Mouse (Mus musculus) spleen, adult 10 weeks (tissue): ENCODE measurements around the gene Wfdc8. TPM values are rescaled to one million over a fixed set of nuclear protein-coding genes. Genes with fewer than 3 reads are reported as not detected.

Experiments
- polyA plus RNA-seq: library from polyadenylated mRNA; stranded (reverse); fragments of 350-450 nt; fragmentation: Illumina TruSeq; extraction: RNeasy Lipid Tissue Mini Kit (QIAGEN cat#74804); gene quantifications from one replicate; pipeline ENCODE4 v1.2.3, GENCODE M21; 2015; ENCODE audit warnings: low replicate concordance; ENCODE audit not compliant: insufficient read depth

Gene Wfdc8
- not detected for polyA plus RNA-seq

DNA sequence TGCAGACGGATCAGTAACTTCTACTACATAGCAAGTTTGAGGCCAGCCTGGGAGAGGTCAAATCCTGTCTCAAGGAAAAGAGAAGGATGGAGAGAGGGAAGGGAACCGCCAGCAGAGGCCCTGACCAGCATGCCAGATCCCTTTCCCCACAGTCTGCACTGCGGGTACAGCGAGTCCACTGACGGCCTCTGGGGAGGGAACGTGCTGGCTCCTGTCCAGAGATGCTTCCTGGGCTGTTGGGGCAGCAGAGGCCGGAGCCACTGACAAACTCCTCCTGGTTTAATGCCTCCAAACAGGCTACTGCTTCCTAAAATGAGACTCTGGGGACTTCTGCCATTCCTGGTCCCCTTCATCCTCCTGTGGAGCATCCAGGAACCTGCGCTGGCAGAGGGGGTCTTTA is at the start of gene Wfdc8, which contains the start of gene Wfdc6b:
TSS of gene Wfdc8 (minus strand) at position 156 of the 400 bp plus-strand sequence.
TSS of gene Wfdc6b (plus strand) at position 52 of the 400 bp plus-strand sequence.

DNA sequence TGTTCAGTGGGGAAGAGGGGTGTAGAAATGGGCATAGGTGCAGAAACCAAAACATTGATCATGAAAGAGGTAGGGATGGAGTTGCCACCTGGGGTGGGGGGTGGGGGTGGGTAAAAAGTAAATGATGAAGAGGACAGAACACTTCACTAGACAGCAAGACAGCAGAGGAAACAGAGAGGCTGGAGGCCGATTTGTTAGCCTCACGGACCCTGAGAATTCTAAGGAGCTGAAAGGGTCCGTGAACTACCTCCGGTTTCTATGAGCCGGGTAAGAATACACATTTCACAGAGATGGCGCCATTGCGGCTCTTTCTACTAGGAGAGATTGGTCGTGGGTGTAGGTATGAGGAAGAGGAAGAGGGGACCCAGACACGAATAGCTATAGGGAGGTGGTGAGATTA is 43.1 kb upstream of the Wfdc8 start, which contains the start of gene Wfdc9:
TSS of gene Wfdc9 (minus strand) at position 101 of the 400 bp plus-strand sequence.

DNA sequence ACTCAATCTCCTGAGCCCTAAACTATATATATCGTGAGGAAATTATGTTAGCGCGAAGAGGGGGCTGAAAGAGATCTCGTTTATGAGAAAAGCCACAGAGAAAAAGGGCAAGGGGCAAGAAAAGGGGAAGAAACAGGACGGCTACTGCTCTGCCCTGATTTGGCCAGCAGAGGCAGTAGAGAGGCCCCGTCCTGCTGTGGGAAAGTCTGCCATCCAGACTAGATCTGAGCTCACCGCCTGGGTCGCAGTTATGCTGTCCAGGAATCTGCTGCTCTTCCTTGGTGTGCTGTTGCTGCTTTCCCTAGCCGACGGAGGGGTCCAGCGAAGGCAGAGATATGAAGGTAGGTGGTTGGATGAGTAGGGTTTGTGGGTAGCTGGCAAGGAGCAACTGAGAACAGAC is 42.4 kb upstream of the Wfdc8 start, which contains the start of gene Wfdc10:
TSS of gene Wfdc10 (plus strand) at position 189 of the 400 bp plus-strand sequence.

GRCm38 (mm10) chr2:164638696-164639095 is 25.3 kb upstream of the Wfdc8 start, which contains the start of gene Wfdc16:
Gene Wfdc16, minus strand, starts transcription at chr2:164638796.

DNA sequence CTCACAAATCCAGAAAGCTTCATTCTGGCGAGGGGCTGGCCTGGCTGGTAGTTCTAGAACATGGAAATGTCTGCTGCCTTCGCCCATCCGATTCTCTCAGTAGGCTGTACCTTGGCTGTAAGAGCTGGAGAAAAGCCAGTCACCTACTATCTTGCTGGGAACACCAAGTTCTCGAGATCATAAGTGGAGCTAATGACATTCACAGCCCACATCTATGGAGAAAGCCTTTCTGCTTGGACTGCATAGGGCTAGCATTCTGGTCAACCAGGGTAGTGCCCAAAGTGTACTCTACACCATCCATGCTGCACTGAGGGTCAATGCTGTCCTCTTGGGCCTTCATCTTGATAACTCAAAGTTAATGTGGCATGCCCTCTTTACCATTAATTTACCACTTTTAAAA is 19.9 kb downstream of the Wfdc8 start, which contains the start of gene Eppin:
TSS of gene Eppin (minus strand) at position 101 of the 400 bp plus-strand sequence.

DNA sequence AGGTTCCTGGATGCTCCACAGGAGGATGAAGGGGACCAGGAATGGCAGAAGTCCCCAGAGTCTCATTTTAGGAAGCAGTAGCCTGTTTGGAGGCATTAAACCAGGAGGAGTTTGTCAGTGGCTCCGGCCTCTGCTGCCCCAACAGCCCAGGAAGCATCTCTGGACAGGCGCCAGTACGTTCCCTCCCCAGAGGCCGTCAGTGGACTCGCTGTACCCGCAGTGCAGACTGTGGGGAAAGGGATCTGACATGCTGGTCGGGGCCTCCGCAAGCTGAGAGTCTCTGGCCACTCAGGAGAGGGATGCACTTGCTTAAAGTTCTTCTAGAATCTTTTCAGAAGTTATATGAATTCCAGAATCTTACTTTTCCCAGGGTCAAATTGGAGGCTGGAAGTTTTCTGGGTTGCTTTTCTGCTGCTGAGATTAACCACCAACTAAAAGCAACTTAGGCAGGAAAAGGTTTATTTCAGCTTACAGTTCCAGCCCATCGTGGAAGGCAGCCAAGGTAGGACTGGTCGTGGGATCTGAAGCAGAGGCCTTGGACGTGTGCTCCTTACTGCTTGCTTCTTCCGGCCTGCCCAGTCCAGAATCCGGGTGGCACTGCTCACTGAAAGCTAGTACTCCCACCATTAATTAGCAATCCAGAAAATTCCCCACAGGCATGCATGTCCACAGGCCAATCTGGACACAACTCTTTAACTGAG is 28.3 kb downstream of the Wfdc8 start, which contains the start of gene Wfdc6a:
TSS of gene Wfdc6a (minus strand) at position 423 of the 701 bp plus-strand sequence.

GRCm38 (mm10) chr2:164573359-164573758 is 40.1 kb downstream of the Wfdc8 start, which contains the start of gene Spint3:
Gene Spint3, minus strand, starts transcription at chr2:164573459.

DNA sequence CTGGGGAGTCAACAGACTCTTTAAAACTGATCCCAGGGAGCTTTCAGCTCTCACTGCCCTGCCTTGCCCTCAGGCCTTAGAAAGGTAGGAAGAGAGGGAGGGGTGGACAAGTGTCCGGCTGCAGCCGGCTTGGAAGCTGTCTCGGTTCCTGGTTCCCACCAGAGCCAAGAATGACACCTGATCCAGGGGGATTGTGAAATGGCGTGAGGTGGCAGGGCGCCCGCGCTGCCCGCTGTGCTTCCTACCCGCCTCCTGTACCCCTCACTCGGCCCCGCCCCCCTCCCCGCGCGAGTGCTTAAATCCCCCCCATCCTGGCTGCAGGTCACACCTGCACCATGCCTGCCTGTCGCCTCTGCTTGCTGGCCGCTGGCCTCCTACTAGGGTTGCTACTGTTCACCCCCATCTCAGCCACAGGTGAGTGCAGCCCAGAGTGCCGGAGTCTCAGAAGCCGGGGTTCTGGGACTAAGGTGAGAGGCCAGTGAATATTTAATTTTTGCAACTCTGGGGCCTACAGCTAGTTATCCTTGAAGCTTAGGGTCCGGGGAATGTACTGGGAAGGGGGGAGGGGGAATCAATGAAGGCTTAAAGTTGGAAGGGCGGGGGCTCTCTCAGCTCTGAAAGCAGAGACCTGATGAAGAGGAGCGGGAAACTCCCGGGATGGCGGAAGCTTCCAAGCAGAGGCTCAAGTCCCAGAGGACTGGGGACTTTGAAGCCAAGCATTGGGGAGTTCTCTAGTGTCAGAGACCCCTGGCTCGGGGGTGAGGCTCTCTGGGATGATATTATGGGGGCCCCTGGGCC is 50.8 kb downstream of the Wfdc8 start, which contains the start of gene Wfdc2:
TSS of gene Wfdc2 (plus strand) at position 23 of the 798 bp plus-strand sequence.

Other genes with a start within 250 kb of the Wfdc8 start
- gene Slpi, start 224.5 kb downstream of the Wfdc8 start, polyA plus RNA-seq = 67.5 TPM
- 0.04 TPM for gene Rbpjl, start 210.5 kb downstream of the Wfdc8 start, polyA plus RNA-seq
- 0.06 TPM for gene Matn4, start 208.5 kb downstream of the Wfdc8 start, polyA plus RNA-seq
- gene Sdc4, start 169.7 kb downstream of the Wfdc8 start, polyA plus RNA-seq = 55.3 TPM
- gene Sys1, start 156.7 kb downstream of the Wfdc8 start, polyA plus RNA-seq = 21.8 TPM
- gene Gm20458, start 152.7 kb downstream of the Wfdc8 start, polyA plus RNA-seq = not detected
- not detected for gene Trp53tg5, start 139.9 kb downstream of the Wfdc8 start, polyA plus RNA-seq
- 12.0 TPM for gene Dbndd2, start 127.5 kb downstream of the Wfdc8 start, polyA plus RNA-seq
- 28.4 TPM for gene Pigt, start 116.1 kb downstream of the Wfdc8 start, polyA plus RNA-seq
- gene Wfdc2, start 51.2 kb downstream of the Wfdc8 start, polyA plus RNA-seq = not detected
- not detected for gene Spint3, start 40.2 kb downstream of the Wfdc8 start, polyA plus RNA-seq
- 0.44 TPM for gene Wfdc6a, start 28.2 kb downstream of the Wfdc8 start, polyA plus RNA-seq
- gene Eppin, start 20.0 kb downstream of the Wfdc8 start, polyA plus RNA-seq = not detected
- gene Wfdc6b, start 104 bp downstream of the Wfdc8 start, polyA plus RNA-seq = not detected
- gene Wfdc16, start 25.2 kb upstream of the Wfdc8 start, polyA plus RNA-seq = not detected
- not detected for gene Wfdc10, start 42.4 kb upstream of the Wfdc8 start, polyA plus RNA-seq
- gene Wfdc9, start 43.0 kb upstream of the Wfdc8 start, polyA plus RNA-seq = not detected
- not detected for gene Wfdc11, start 60.5 kb upstream of the Wfdc8 start, polyA plus RNA-seq
- not detected for gene Wfdc13, start 71.5 kb upstream of the Wfdc8 start, polyA plus RNA-seq
- gene Spint4, start 84.9 kb upstream of the Wfdc8 start, polyA plus RNA-seq = not detected
- gene Spint5, start 101.7 kb upstream of the Wfdc8 start, polyA plus RNA-seq = not detected
- gene Wfdc3, start 132.3 kb upstream of the Wfdc8 start, polyA plus RNA-seq = 0.39 TPM
- gene Dnttip1, start 132.4 kb upstream of the Wfdc8 start, polyA plus RNA-seq = 16.4 TPM
- 44.2 TPM for gene Ube2c, start 156.3 kb upstream of the Wfdc8 start, polyA plus RNA-seq
- not detected for gene Tnnc2, start 166.3 kb upstream of the Wfdc8 start, polyA plus RNA-seq
- gene Snx21, start 172.2 kb upstream of the Wfdc8 start, polyA plus RNA-seq = 5.2 TPM
- gene Acot8, start 191.3 kb upstream of the Wfdc8 start, polyA plus RNA-seq = 14.0 TPM
- gene Zswim3, start 191.5 kb upstream of the Wfdc8 start, polyA plus RNA-seq = 5.5 TPM
- gene Zswim1, start 209.1 kb upstream of the Wfdc8 start, polyA plus RNA-seq = 4.9 TPM
- gene Spata25, start 214.9 kb upstream of the Wfdc8 start, polyA plus RNA-seq = not detected
- gene Ctsa, start 219.2 kb upstream of the Wfdc8 start, polyA plus RNA-seq = 161 TPM
- gene Neurl2, start 219.8 kb upstream of the Wfdc8 start, polyA plus RNA-seq = 0.99 TPM
- 10.2 TPM for gene Pltp, start 244.1 kb upstream of the Wfdc8 start, polyA plus RNA-seq